Mouse (Mus musculus) natural killer cell, adult 2 months (primary cell): Measurements from ENCODE around the gene Zbtb7b.
"Not testable (repeated sequence)": the region's sequence is repeated elsewhere in the genome, so short reads cannot be mapped to it uniquely, and the experiment has no call there.

Source experiments
- DNase-seq, 2 experiments: peaks; one replicate each; pipeline ENCODE4 v3.0.0; 2022; ENCODE audit warnings: low spot score in 2 of 2

Gene Zbtb7b

GRCm38 (mm10) chr3:89394006-89394893 lies at the start of gene Zbtb7b:
Zbtb7b (minus strand) TSS chr3:89394776.
- peak; percentile 37 to 53 for DNase-seq

- DNase-seq: no peak
These were observed 46.1 kb upstream of the Zbtb7b start for GRCm38 (mm10) chr3:89440691-89441090.

GRCm38 (mm10) chr3:89437269-89437668 lies 42.7 kb upstream of the Zbtb7b start:
- DNase-seq: peak; percentile 78 to 81

- DNase-seq: peak; percentile 61 to 65
These were observed 41.9 kb upstream of the Zbtb7b start, which contains the start of gene Pbxip1 for GRCm38 (mm10) chr3:89436176-89437113. Pbxip1 (plus strand) TSS chr3:89436706.

GRCm38 (mm10) chr3:89435041-89435440 lies 40.5 kb upstream of the Zbtb7b start:
- no peak for DNase-seq

GRCm38 (mm10) chr3:89434532-89434931 lies 40.0 kb upstream of the Zbtb7b start:
- DNase-seq: no peak

GRCm38 (mm10) chr3:89432606-89433005 lies 38.0 kb upstream of the Zbtb7b start:
- no peak for DNase-seq

GRCm38 (mm10) chr3:89430171-89431159 lies 35.9 kb upstream of the Zbtb7b start, which contains the start of gene Pygo2:
Pygo2 (plus strand) TSS chr3:89430214.
- peak; percentile 76 to 87 for DNase-seq

GRCm38 (mm10) chr3:89429021-89429420 lies 34.4 kb upstream of the Zbtb7b start:
- DNase-seq: not testable (repeated sequence)

- DNase-seq: no peak
These were observed 31.3 kb upstream of the Zbtb7b start for GRCm38 (mm10) chr3:89425876-89426275.

GRCm38 (mm10) chr3:89425141-89425525 lies 30.6 kb upstream of the Zbtb7b start:
- no peak for DNase-seq

- DNase-seq: no peak
These were observed 30.0 kb upstream of the Zbtb7b start for GRCm38 (mm10) chr3:89424416-89425140.

GRCm38 (mm10) chr3:89422556-89423205 lies 28.1 kb upstream of the Zbtb7b start:
- DNase-seq: no peak

GRCm38 (mm10) chr3:89421810-89422473 lies 27.4 kb upstream of the Zbtb7b start:
- no peak for DNase-seq

GRCm38 (mm10) chr3:89421002-89421774 lies 26.6 kb upstream of the Zbtb7b start:
- peak in 1 of 2 experiments; percentile 21 for DNase-seq

- DNase-seq: no peak
These were observed 25.8 kb upstream of the Zbtb7b start for GRCm38 (mm10) chr3:89420421-89420820.

GRCm38 (mm10) chr3:89419981-89420380 lies 25.4 kb upstream of the Zbtb7b start:
- no peak for DNase-seq

- no peak for DNase-seq
These were observed 25.0 kb upstream of the Zbtb7b start for GRCm38 (mm10) chr3:89419571-89419970.
